In the genomic region with DNA sequence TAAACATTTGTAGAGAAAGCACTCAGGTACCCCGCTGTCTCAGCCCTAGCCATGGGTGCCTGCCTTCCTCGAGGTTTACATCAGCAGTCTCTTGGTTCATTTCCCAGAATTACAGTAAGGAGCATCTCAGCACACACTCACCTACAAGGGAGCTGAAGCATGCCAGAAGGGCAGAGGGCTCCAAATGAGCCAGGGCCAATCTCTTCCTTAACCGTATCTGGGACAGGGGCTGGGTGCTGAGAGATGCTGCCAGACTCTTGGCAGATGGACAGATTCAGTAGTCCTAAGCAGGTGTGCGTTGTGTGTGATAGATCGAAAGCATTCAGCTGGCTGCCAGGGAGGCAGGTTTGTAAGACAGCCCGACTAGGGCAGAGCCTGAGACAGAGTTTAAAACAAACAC, we compare ENCODE assay signal across 28 mouse cellular contexts.
A peak's percentile ranks its signal among the peaks of the same experiment; 100 is the strongest.
DNase-seq lines count a peak whose midpoint lies in the region; ATAC-seq and TF ChIP-seq lines count a peak whose summit lies in the region.
"Had no signal": no experiment of that assay in that cellular context is flagged by ENCODE, and none has a peak within 500 bp of the region (broad histone marks: within the 10 kb centered on the region; RNA-seq: fewer than 3 reads in every experiment).

No protein-coding gene starts in this region.

- ATAC-seq in midbrain, embryonic 11.5 days (ENCODE audit: low FRiP score) = no peak
- no peak for ATAC-seq in midbrain, embryonic 14.5 days (ENCODE audit: low FRiP score, low TSS enrichment)
- ATAC-seq: forebrain, embryonic 14.5 days; forebrain, postnatal 0 days; hindbrain, postnatal 0 days; inflammation-experienced regulatory T-cells, adult 6 months; intestine, embryonic 16.5 days; Patski had no signal

- no peaks in the 10 kb centered on the region for H3K36me3 ChIP-seq in midbrain, embryonic 11.5 days (ENCODE audit: control insufficient read depth, insufficient read depth, low read length)
- no peaks in the 10 kb centered on the region for H3K36me3 ChIP-seq in midbrain, embryonic 14.5 days (ENCODE audit: control insufficient read depth, insufficient read depth, low read length)
- H3K36me3 ChIP-seq: embryonic facial prominence, embryonic 12.5 days; embryonic facial prominence, embryonic 15.5 days; G1E had no signal

- no peak overlapping the region for H3K4me2 ChIP-seq in midbrain, embryonic 11.5 days
- no peak overlapping the region for H3K4me2 ChIP-seq in midbrain, embryonic 14.5 days (ENCODE audit: low read length)
- H3K4me2 ChIP-seq: embryonic facial prominence, embryonic 12.5 days; embryonic facial prominence, embryonic 15.5 days; heart, embryonic 13.5 days; hindbrain, embryonic 14.5 days had no signal

- H3K27me3 ChIP-seq in cerebellum, adult 2 months (ENCODE audit: control insufficient read depth, insufficient read depth, low read length) = no peaks in the 10 kb centered on the region
- peaks cover 16% of the 10 kb centered on the region for H3K27me3 ChIP-seq in midbrain, embryonic 11.5 days (ENCODE audit: control insufficient read depth, insufficient read depth, low read length)
- no peaks in the 10 kb centered on the region for H3K27me3 ChIP-seq in midbrain, embryonic 14.5 days (ENCODE audit: control insufficient read depth, insufficient read depth, low read length)

- peaks cover 15% of the 10 kb centered on the region; the same call in 1 of the 2 replicates for H3K4me1 ChIP-seq in cerebellum, adult 2 months (ENCODE audit: control insufficient read depth, insufficient read depth, low read length)
- peaks cover 5% of the 10 kb centered on the region for H3K4me1 ChIP-seq in midbrain, embryonic 11.5 days (ENCODE audit: control insufficient read depth, insufficient read depth, low read length)
- H3K4me1 ChIP-seq in midbrain, embryonic 14.5 days (ENCODE audit: control insufficient read depth, insufficient read depth, low read length) = peaks cover 8% of the 10 kb centered on the region

- TF ChIP-seq CTCF in cerebellum, adult 2 months (IDR thresholded peaks at IDR 0.05; ENCODE audit: borderline replicate concordance, insufficient read depth, low read depth, low read length) = no peak

- no peak overlapping the region for H3K4me3 ChIP-seq in cerebellum, adult 2 months (replicated peaks; ENCODE audit: insufficient read depth, low read depth, low read length)
- no peak overlapping the region for H3K4me3 ChIP-seq in midbrain, embryonic 11.5 days (ENCODE audit: low read depth, low read length)
- no peak overlapping the region for H3K4me3 ChIP-seq in midbrain, embryonic 14.5 days (replicated peaks; ENCODE audit: low read depth, low read length)
- H3K4me3 ChIP-seq: embryonic facial prominence, embryonic 12.5 days; embryonic facial prominence, embryonic 15.5 days; gastrocnemius, adult 2 months; heart, embryonic 13.5 days had no signal

- H3K9ac ChIP-seq in midbrain, embryonic 11.5 days (ENCODE audit: low read length) = no peak overlapping the region
- H3K9ac ChIP-seq in midbrain, embryonic 14.5 days (replicated peaks; ENCODE audit: low read length) = no peak overlapping the region
- H3K9ac ChIP-seq: embryonic facial prominence, embryonic 12.5 days; embryonic facial prominence, embryonic 15.5 days; forebrain, postnatal 0 days; heart, embryonic 13.5 days; hindbrain, embryonic 14.5 days had no signal

- 16% methylated on average over 6 of the region's 6 CpGs for WGBS in cerebellum, adult 2 months
- 82% methylated on average over 6 of the region's 6 CpGs for WGBS in midbrain, embryonic 11.5 days
- WGBS in midbrain, embryonic 14.5 days = 85% methylated on average over 6 of the region's 6 CpGs

- peak; percentile 32 to 45 for DNase-seq in cerebellum, adult 2 months
- no peak for DNase-seq in cerebellum, postnatal 36 days
- peak; percentile 57 to 61 for DNase-seq in cerebellum, postnatal 10 days
- no peak for DNase-seq in cerebellum, adult 11 months
- DNase-seq in midbrain, embryonic 11.5 days (ENCODE audit: low spot score, missing footprints) = peak; percentile 23
- no peak for DNase-seq in midbrain, embryonic 14.5 days
- DNase-seq in cerebellum, postnatal 14 days = peak; percentile 38 to 52
- DNase-seq in lung, postnatal 10 days = no peak
- DNase-seq: adrenal gland, postnatal 10 days; adrenal gland, postnatal 36 days; B cell, adult 2 months; forebrain, postnatal 0 days; gastrocnemius, adult 2 months; gastrocnemius, postnatal 14 days; heart, adult 18-20 months; heart, postnatal 14 days; heart, postnatal 4 days; kidney, adult 18-20 months had no signal

- H3K27ac ChIP-seq in cerebellum, adult 2 months (ENCODE audit: insufficient read depth, low read length) = no peak overlapping the region
- no peak overlapping the region for H3K27ac ChIP-seq in midbrain, embryonic 11.5 days (ENCODE audit: low read depth, low read length)
- H3K27ac ChIP-seq in midbrain, embryonic 14.5 days (replicated peaks; ENCODE audit: low read depth, low read length) = no peak overlapping the region
- H3K27ac ChIP-seq: embryonic facial prominence, embryonic 12.5 days; embryonic facial prominence, embryonic 15.5 days; gastrocnemius, adult 2 months; heart, embryonic 13.5 days; hindbrain, embryonic 14.5 days; hindbrain, postnatal 0 days had no signal

- TF ChIP-seq POLR2A in cerebellum, adult 2 months (IDR thresholded peaks at IDR 0.05; ENCODE audit: borderline replicate concordance, insufficient read depth, low read length) = no peak

- no peaks in the 10 kb centered on the region for H3K9me3 ChIP-seq in midbrain, embryonic 11.5 days (ENCODE audit: control insufficient read depth, low read length)
- no peaks in the 10 kb centered on the region for H3K9me3 ChIP-seq in midbrain, embryonic 14.5 days (ENCODE audit: control insufficient read depth, low read length)
- H3K9me3 ChIP-seq: embryonic facial prominence, embryonic 12.5 days; embryonic facial prominence, embryonic 15.5 days; G1E had no signal

Comparison
In these comparisons a context has a peak if more than half of its experiments do, and no peak if none do; other contexts are left out.
1. DNase-seq: peak in cerebellum, adult 2 months (2 of 2), cerebellum, postnatal 10 days (2 of 2), midbrain, embryonic 11.5 days (single experiment) and cerebellum, postnatal 14 days (2 of 2); none in cerebellum, postnatal 36 days (0 of 2), cerebellum, adult 11 months (single experiment), midbrain, embryonic 14.5 days (single experiment) and lung, postnatal 10 days (single experiment).